Mouse (Mus musculus): ENCODE measurements around the gene Thbs1. TPM values are rescaled to one million over a fixed set of nuclear protein-coding genes. Genes with fewer than 3 reads are reported as not detected.
A peak's percentile ranks its signal among the peaks of the same experiment; 100 is the strongest.

Thbs1 gene
- polyA plus RNA-seq, 1 experiment from 2014 or later: 883 TPM

- no peaks in the 10 kb centered on the region for H3K27me3 ChIP-seq
- no peak for DNase-seq (ENCODE audit: low read depth, low spot score)
- in situ Hi-C loops (cut with MboI; ENCODE audit: low pct_unique_long_range_greater_than_20kb): no loop called here
- TF ChIP-seq CTCF (IDR thresholded peaks at IDR 0.05): no peak
- CTCF ChIA-PET: no interaction called here
- ATAC-seq: no peak
- POLR2A ChIA-PET: no interaction called here
Observed at GRCm38 (mm10) chr2:118120751-118121150, 9.1 kb downstream of the Thbs1 start.

GRCm38 (mm10) chr2:118122291-118122690, 10.6 kb downstream of the Thbs1 start:
- ChIA-PET CTCF (no interaction called here), POLR2A (interaction anchor here (1.4 kb wide), 1 partner anchor 9 kb away, joined by 3 read pairs; no protein-coding TSS in a partner anchor)
- in situ Hi-C loops (cut with MboI; ENCODE audit: low pct_unique_long_range_greater_than_20kb): no loop called here
- H3K27me3 ChIP-seq: no peaks in the 10 kb centered on the region
- no peak for TF ChIP-seq CTCF (IDR thresholded peaks at IDR 0.05)
- ATAC-seq: no peak
- no peak for DNase-seq (ENCODE audit: low read depth, low spot score)

GRCm38 (mm10) chr2:118123743-118124142, 12.1 kb downstream of the Thbs1 start:
- POLR2A ChIA-PET: interaction anchor here (0.9 kb wide), 2 partner anchors 23 to 57 kb away, joined by 3 to 5 read pairs; no protein-coding TSS in a partner anchor
- CTCF ChIA-PET: no interaction called here
- in situ Hi-C loops (cut with MboI; ENCODE audit: low pct_unique_long_range_greater_than_20kb): no loop called here
- ATAC-seq (no peak), DNase-seq (ENCODE audit: low read depth, low spot score) (no peak)
- no peaks in the 10 kb centered on the region for H3K27me3 ChIP-seq
- no peak for TF ChIP-seq CTCF (IDR thresholded peaks at IDR 0.05)

GRCm38 (mm10) chr2:118124437-118124836, 12.8 kb downstream of the Thbs1 start:
- POLR2A ChIA-PET: interaction anchor here (0.9 kb wide), 1 partner anchor 22 kb away, joined by 3 read pairs; no protein-coding TSS in a partner anchor
- DNase-seq (ENCODE audit: low read depth, low spot score): no peak
- no peaks in the 10 kb centered on the region for H3K27me3 ChIP-seq
- no peak for TF ChIP-seq CTCF (IDR thresholded peaks at IDR 0.05)
- ATAC-seq: no peak
- in situ Hi-C loops (cut with MboI; ENCODE audit: low pct_unique_long_range_greater_than_20kb): no loop called here
- CTCF ChIA-PET: no interaction called here

GRCm38 (mm10) chr2:118125211-118125939, 13.7 kb downstream of the Thbs1 start:
- DNase-seq (ENCODE audit: low read depth, low spot score) (no peak), ATAC-seq (no peak)
- no peak for TF ChIP-seq CTCF (IDR thresholded peaks at IDR 0.05)
- ChIA-PET CTCF (no interaction called here), POLR2A (interaction anchor here (0.9 kb wide), 1 partner anchor 55 kb away, joined by 3 read pairs; no protein-coding TSS in a partner anchor)
- in situ Hi-C loops (cut with MboI; ENCODE audit: low pct_unique_long_range_greater_than_20kb): no loop called here
- H3K27me3 ChIP-seq: no peaks in the 10 kb centered on the region

- TF ChIP-seq CTCF (IDR thresholded peaks at IDR 0.05): no peak
- CTCF ChIA-PET: no interaction called here
- no peak for ATAC-seq
- POLR2A ChIA-PET: interaction anchor here (0.9 kb wide), 2 partner anchors 8 to 54 kb away, joined by 3 read pairs; no protein-coding TSS in a partner anchor
- DNase-seq (ENCODE audit: low read depth, low spot score): no peak
- no peaks in the 10 kb centered on the region for H3K27me3 ChIP-seq
- in situ Hi-C loops (cut with MboI; ENCODE audit: low pct_unique_long_range_greater_than_20kb): no loop called here
Observed at GRCm38 (mm10) chr2:118125943-118126470, 14.3 kb downstream of the Thbs1 start.

- H3K27me3 ChIP-seq: no peaks in the 10 kb centered on the region
- in situ Hi-C loops (cut with MboI; ENCODE audit: low pct_unique_long_range_greater_than_20kb): no loop called here
- no peak for DNase-seq (ENCODE audit: low read depth, low spot score)
- POLR2A ChIA-PET: interaction anchor here (0.7 to 1.2 kb wide), 2 partner anchors 19 to 52 kb away, joined by 3 read pairs; no protein-coding TSS in a partner anchor
- CTCF ChIA-PET: no interaction called here
- ATAC-seq: peak; percentile 9
- TF ChIP-seq CTCF (IDR thresholded peaks at IDR 0.05): no peak
Observed at GRCm38 (mm10) chr2:118127516-118128288, 16.0 kb downstream of the Thbs1 start.

- in situ Hi-C loops (cut with MboI; ENCODE audit: low pct_unique_long_range_greater_than_20kb): no loop called here
- ChIA-PET POLR2A (interaction anchor here (0.7 kb wide), 1 partner anchor 52 kb away, joined by 3 read pairs; no protein-coding TSS in a partner anchor), CTCF (no interaction called here)
- peak; percentile 1 for ATAC-seq
- no peak for TF ChIP-seq CTCF (IDR thresholded peaks at IDR 0.05)
- no peak for DNase-seq (ENCODE audit: low read depth, low spot score)
- H3K27me3 ChIP-seq: no peaks in the 10 kb centered on the region
Observed at GRCm38 (mm10) chr2:118128313-118128712, 16.6 kb downstream of the Thbs1 start.

- ChIA-PET CTCF (no interaction called here), POLR2A (no interaction called here)
- no peak for DNase-seq (ENCODE audit: low read depth, low spot score)
- no peak for TF ChIP-seq CTCF (IDR thresholded peaks at IDR 0.05)
- H3K27me3 ChIP-seq: no peaks in the 10 kb centered on the region
- no peak for ATAC-seq
- in situ Hi-C loops (cut with MboI; ENCODE audit: low pct_unique_long_range_greater_than_20kb): no loop called here
Observed at GRCm38 (mm10) chr2:118137071-118137470, 25.4 kb downstream of the Thbs1 start.

GRCm38 (mm10) chr2:118137776-118138175, 26.1 kb downstream of the Thbs1 start:
- in situ Hi-C loops (cut with MboI; ENCODE audit: low pct_unique_long_range_greater_than_20kb): no loop called here
- ChIA-PET POLR2A (interaction anchor here (0.7 kb wide), 1 partner anchor 681 kb away, joined by 3 read pairs; no protein-coding TSS in a partner anchor), CTCF (no interaction called here)
- DNase-seq (ENCODE audit: low read depth, low spot score): no peak
- ATAC-seq: no peak
- H3K27me3 ChIP-seq: no peaks in the 10 kb centered on the region
- TF ChIP-seq CTCF (IDR thresholded peaks at IDR 0.05): no peak

- no peak for TF ChIP-seq CTCF (IDR thresholded peaks at IDR 0.05)
- POLR2A ChIA-PET: no interaction called here
- ATAC-seq (no peak), DNase-seq (ENCODE audit: low read depth, low spot score) (no peak)
- H3K27me3 ChIP-seq: no peaks in the 10 kb centered on the region
- CTCF ChIA-PET: no interaction called here
- in situ Hi-C loops (cut with MboI; ENCODE audit: low pct_unique_long_range_greater_than_20kb): no loop called here
Observed at GRCm38 (mm10) chr2:118139261-118139660, 27.6 kb downstream of the Thbs1 start.

Data from Patski (cell line).